Mouse (Mus musculus) neural tube, embryonic 11.5 days (tissue): ENCODE measurements around the gene Syce1. TPM values are rescaled to one million over a fixed set of nuclear protein-coding genes. Genes with fewer than 3 reads are reported as not detected.

ENCODE experiments used
- ATAC-seq: fragments of 200-750 bp; cut with Nextera tagmentation; 2 replicates; pipeline ENCODE4 v1.8.0; 2017; ENCODE audit warnings: moderate number of reproducible peaks, mild to moderate bottlenecking, moderate TSS enrichment, moderate library complexity; ENCODE audit not compliant: insufficient read depth, low FRiP score, low TSS enrichment
- DNase-seq: peaks from one replicate; pipeline ENCODE4 v3.0.0-alpha.2; 2015; ENCODE audit warnings: low spot score
- H3K27ac ChIP-seq: fragments of 300-500 bp; sonication (generic); 2 replicates; pipeline ENCODE4 v1.5.1; 2014; ENCODE audit warnings: low read depth, mild to moderate bottlenecking, low read length
- H3K27me3 ChIP-seq: fragments of 300-500 bp; sonication (generic); 2 replicates; pipeline ENCODE4 v1.6.1; 2014; ENCODE audit warnings: mild to moderate bottlenecking, low read length, mixed read lengths; ENCODE audit not compliant: control insufficient read depth, insufficient read depth
- H3K36me3 ChIP-seq: fragments of 300-500 bp; sonication (generic); 2 replicates; pipeline ENCODE4 v1.6.1; 2014; ENCODE audit warnings: mild to moderate bottlenecking, low read length, moderate library complexity, mixed read lengths; ENCODE audit not compliant: control insufficient read depth, insufficient read depth
- H3K4me1 ChIP-seq: fragments of 300-500 bp; sonication (generic); 2 replicates; pipeline ENCODE4 v1.6.1; 2014; ENCODE audit warnings: low read length, mixed read lengths; ENCODE audit not compliant: control insufficient read depth, insufficient read depth
- H3K4me2 ChIP-seq: fragments of 300-500 bp; sonication (generic); 2 replicates; pipeline ENCODE4 v1.6.1; 2014; ENCODE audit warnings: low read depth, mild to moderate bottlenecking, moderate library complexity
- H3K4me3 ChIP-seq: fragments of 300-500 bp; sonication (generic); 2 replicates; pipeline ENCODE4 v1.5.1; 2014; ENCODE audit warnings: low read depth, low read length
- H3K9ac ChIP-seq: fragments of 300-500 bp; sonication (generic); 2 replicates; pipeline ENCODE4 v1.6.1; 2014; ENCODE audit warnings: mild to moderate bottlenecking, low read length
- H3K9me3 ChIP-seq: fragments of 300-500 bp; sonication (generic); 2 replicates; pipeline ENCODE4 v1.6.1; 2016; ENCODE audit warnings: low read length; ENCODE audit not compliant: control insufficient read depth
- WGBS: fragments of 180-500 bp; shearing (Covaris S2); extraction: QIAGEN DNeasy Blood & Tissue Kit; methylation state at CpG from one replicate; pipeline ENCODE4 v1.1.7; 2014; 5-methylcytosine and 5-hydroxymethylcytosine counted together
- polyA plus RNA-seq: library from polyadenylated mRNA; unstranded; fragments of >200 nt; fragmentation: Nextera tagmentation; extraction: Ambion mirVana; gene quantifications from 2 replicates; pipeline ENCODE4 v1.2.1, GENCODE M21; 2014

Gene Syce1
- polyA plus RNA-seq, 1 experiment from 2014 or later = not detected

DNA sequence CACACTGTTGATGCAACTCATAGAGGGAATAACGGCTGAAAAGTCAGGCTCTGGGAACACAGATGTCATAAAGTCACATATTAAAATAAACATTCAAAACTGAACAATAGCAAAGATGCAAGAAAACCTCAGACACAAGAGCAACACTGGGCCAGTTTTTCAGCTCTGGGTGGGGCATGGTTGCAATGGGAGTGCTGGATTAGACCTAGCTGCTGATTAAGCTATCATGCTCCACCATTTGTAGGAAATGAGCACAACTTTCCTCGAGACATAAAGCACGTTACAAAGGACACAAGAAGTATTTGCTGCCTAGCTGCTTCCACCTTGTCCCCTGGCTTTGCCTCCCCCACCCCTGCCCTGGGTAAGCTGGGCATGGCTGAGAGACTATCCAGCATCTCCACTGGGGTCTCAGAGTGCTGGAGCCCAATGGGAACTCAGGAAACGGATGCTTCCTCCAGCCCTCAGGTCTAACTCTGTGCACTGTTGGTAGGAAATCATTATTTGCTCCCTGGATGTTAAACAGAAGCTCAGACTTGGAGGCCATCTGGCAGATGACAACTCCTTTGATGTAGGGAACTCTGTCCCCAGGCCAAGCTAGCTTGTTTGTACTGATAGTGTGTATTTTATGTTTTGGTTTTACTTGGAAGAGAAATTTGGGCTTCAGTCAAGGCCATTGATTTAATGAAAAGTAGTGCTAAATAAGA, 31.3 kb downstream of the Syce1 start:
- Histone ChIP-seq H3K4me1 (no peaks in the 10 kb centered on the region), H3K9ac (no peak overlapping the region), H3K4me3 (no peak overlapping the region), H3K4me2 (no peak overlapping the region), H3K36me3 (no peaks in the 10 kb centered on the region), H3K27me3 (no peaks in the 10 kb centered on the region), H3K9me3 (no peaks in the 10 kb centered on the region), H3K27ac (no peak overlapping the region)
- no peak for ATAC-seq
- DNase-seq = no peak
- 77% methylated on average over 4 of the region's 4 CpGs for WGBS

DNA sequence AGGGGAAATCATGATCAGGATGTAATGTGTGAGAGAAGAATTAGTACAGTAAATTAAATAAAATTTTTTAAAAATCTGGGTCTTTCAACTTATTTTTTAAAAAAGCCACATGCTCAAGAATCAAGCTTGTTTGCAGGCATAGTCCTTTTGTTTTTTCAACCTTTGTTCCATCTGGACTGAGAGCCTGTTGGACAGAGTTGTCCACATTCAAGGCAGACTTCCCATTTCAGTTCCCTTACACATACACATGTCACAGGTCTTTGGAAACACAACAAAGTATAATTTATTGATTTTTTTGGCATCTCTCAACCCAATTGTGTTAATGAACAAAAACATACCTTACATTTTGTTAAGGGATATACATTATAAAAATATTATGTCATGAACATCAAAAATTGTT, 33.1 kb downstream of the Syce1 start:
- DNase-seq = no peak
- H3K36me3 ChIP-seq = no peaks in the 10 kb centered on the region
- ATAC-seq = no peak
- no peaks in the 10 kb centered on the region for H3K27me3 ChIP-seq
- no peak overlapping the region for H3K4me2 ChIP-seq
- no peak overlapping the region for H3K27ac ChIP-seq
- H3K4me1 ChIP-seq = no peaks in the 10 kb centered on the region
- H3K9me3 ChIP-seq = no peaks in the 10 kb centered on the region
- no peak overlapping the region for H3K9ac ChIP-seq
- H3K4me3 ChIP-seq = no peak overlapping the region

DNA sequence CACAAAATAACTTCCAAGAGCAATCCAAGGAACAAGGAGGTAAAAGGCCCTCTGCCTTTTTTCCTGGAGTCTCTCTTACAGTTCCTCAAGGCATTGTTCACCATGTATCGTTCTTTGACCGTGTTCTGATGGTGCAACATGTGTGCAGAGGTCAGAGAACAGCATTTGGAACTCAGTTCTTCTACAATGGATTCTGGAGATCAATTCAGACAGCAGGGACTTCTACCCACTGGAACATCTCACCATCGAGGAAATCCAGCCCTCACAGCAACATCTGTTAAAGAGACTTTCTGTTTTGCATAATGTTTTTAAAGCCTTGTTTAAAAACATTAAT, 38.9 kb downstream of the Syce1 start:
- WGBS = 76% methylated on average over 3 of the region's 3 CpGs
- DNase-seq = no peak
- H3K4me3 ChIP-seq = no peak overlapping the region
- no peak overlapping the region for H3K27ac ChIP-seq
- no peaks in the 10 kb centered on the region for H3K4me1 ChIP-seq
- H3K4me2 ChIP-seq = no peak overlapping the region
- no peaks in the 10 kb centered on the region for H3K27me3 ChIP-seq
- ATAC-seq = no peak
- no peak overlapping the region for H3K9ac ChIP-seq
- H3K36me3 ChIP-seq = no peaks in the 10 kb centered on the region
- no peaks in the 10 kb centered on the region for H3K9me3 ChIP-seq

DNA sequence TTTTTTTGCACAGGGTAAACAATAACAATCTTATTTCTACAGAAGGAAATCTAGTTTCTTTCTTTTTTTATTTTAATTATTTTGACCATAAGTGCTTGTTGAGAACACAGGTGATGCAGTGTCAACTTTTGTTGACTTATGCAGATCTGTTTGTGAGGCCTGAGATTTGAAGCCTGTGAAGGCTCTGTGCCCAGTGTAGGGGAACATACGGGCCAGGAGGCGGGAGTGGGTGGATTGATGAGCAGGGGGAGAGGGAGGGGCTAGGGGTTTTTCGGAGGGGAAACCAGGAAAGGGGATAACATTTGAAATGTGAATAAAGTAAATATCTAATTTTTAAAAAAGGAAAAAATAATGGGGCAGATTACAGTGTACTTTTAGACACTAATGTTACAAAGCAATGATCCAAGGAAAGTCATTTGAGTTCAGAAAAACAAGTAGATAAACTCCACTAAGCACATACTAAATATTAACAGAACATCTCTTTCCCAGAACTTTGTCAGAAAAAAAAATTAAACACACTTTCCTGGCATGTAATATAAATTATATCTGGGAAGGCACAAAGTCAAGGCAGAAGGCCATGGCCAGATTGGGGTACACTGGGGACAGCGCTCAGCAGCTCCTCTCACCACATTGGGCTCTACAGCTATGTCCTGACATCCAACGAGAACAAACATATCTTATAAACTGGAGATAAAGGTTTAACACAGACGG, 39.4 kb downstream of the Syce1 start:
- Histone ChIP-seq H3K9me3 (no peaks in the 10 kb centered on the region), H3K9ac (no peak overlapping the region), H3K4me2 (no peak overlapping the region), H3K4me3 (no peak overlapping the region), H3K4me1 (no peaks in the 10 kb centered on the region), H3K36me3 (no peaks in the 10 kb centered on the region), H3K27ac (no peak overlapping the region), H3K27me3 (no peaks in the 10 kb centered on the region)
- no peak for DNase-seq
- WGBS = 84% methylated on average over 6 of the region's 6 CpGs
- no peak for ATAC-seq

DNA sequence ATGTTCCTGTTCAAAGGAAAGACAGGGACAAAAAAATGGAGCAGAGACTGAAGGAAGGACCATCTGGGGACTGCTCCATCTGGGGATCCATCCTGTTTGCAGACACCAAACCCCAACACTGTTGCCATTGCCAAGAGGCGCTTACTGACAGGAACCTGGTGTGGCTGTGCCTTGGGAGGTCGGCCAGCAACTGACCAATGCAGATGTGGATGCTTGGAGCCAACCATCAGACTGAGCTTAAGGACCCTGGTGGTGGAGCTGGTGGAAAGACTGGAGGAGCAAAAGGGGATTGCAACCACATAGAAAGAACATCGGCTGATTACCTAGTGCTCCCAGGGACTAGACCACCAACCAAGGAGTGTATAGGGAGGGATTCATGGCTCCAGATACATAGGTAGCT, 40.2 kb downstream of the Syce1 start:
- H3K27me3 ChIP-seq = no peaks in the 10 kb centered on the region
- ATAC-seq = no peak
- WGBS = 89% methylated on average over 3 of the region's 3 CpGs
- no peak overlapping the region for H3K27ac ChIP-seq
- H3K9ac ChIP-seq = no peak overlapping the region
- no peak overlapping the region for H3K4me3 ChIP-seq
- DNase-seq = no peak
- H3K4me2 ChIP-seq = no peak overlapping the region
- H3K36me3 ChIP-seq = no peaks in the 10 kb centered on the region
- no peaks in the 10 kb centered on the region for H3K9me3 ChIP-seq
- H3K4me1 ChIP-seq = no peaks in the 10 kb centered on the region

DNA sequence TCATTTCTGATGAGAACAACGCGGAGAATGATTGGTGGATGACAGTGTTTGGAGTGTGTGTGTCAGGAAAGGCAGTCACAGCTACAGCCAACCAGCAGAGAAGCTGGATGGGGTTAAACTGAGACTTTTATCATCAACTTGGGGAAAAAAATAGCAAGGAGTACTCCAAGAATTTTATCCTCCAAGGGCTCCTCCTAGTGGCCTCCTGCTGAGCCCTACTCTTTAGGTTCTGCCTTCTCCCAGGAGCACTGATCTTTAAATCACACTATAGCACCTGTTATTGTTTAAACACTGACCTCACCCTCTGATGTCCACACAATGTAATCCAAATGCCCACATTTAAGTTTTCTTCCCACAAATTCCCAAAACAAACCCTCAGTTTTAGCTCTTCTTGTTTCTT, 54.5 kb downstream of the Syce1 start:
- no peak overlapping the region for H3K4me3 ChIP-seq
- WGBS = 73% methylated on average over 2 of the region's 2 CpGs
- no peak overlapping the region for H3K27ac ChIP-seq
- H3K27me3 ChIP-seq = no peaks in the 10 kb centered on the region
- DNase-seq (no peak), ATAC-seq (no peak)
- no peaks in the 10 kb centered on the region for H3K4me1 ChIP-seq
- no peak overlapping the region for H3K4me2 ChIP-seq
- no peak overlapping the region for H3K9ac ChIP-seq
- H3K9me3 ChIP-seq = no peaks in the 10 kb centered on the region
- no peaks in the 10 kb centered on the region for H3K36me3 ChIP-seq

Other genes starting within 250 kb of the Syce1 start
- gene Olfr538, start 220.0 kb downstream of the Syce1 start, polyA plus RNA-seq = not detected in 2 replicates
- gene Olfr46, start 186.6 kb downstream of the Syce1 start, polyA plus RNA-seq = not detected in 2 replicates
- gene Olfr61, start 158.9 kb downstream of the Syce1 start, polyA plus RNA-seq = not detected in 2 replicates
- gene Olfr53, start 141.4 kb downstream of the Syce1 start, polyA plus RNA-seq = not detected in 2 replicates
- gene Olfr539, start 127.9 kb downstream of the Syce1 start, polyA plus RNA-seq = not detected in 2 replicates
- not detected in 2 replicates for gene Olfr45, start 105.9 kb downstream of the Syce1 start, polyA plus RNA-seq
- gene Olfr541, start 90.6 kb downstream of the Syce1 start, polyA plus RNA-seq = not detected in 2 replicates
- not detected in 2 replicates for gene Cyp2e1, start 24.1 kb downstream of the Syce1 start, polyA plus RNA-seq
- 6.5 and 7.7 TPM in 2 replicates for gene Zfp941, start 34.3 kb upstream of the Syce1 start, polyA plus RNA-seq
- 0.34 TPM in 1 of 2 replicates, not detected in the other for gene Urah, start 47.2 kb upstream of the Syce1 start, polyA plus RNA-seq
- not detected in 2 replicates for gene Scgb1c1, start 57.7 kb upstream of the Syce1 start, polyA plus RNA-seq
- gene Odf3, start 60.0 kb upstream of the Syce1 start, polyA plus RNA-seq = not detected in 2 replicates
- not detected in 2 replicates for gene Gm45785, start 68.5 kb upstream of the Syce1 start, polyA plus RNA-seq
- 73.3 and 82.2 TPM in 2 replicates for gene Ric8a, start 69.1 kb upstream of the Syce1 start, polyA plus RNA-seq
- 27.4 and 31.1 TPM in 2 replicates for gene Bet1l, start 69.7 kb upstream of the Syce1 start, polyA plus RNA-seq
- 158 and 199 TPM in 2 replicates for gene Psmd13, start 94.1 kb upstream of the Syce1 start, polyA plus RNA-seq
- gene Sirt3, start 94.5 kb upstream of the Syce1 start, polyA plus RNA-seq = 22.4 and 26.0 TPM in 2 replicates
- 0.81 and 4.2 TPM in 2 replicates for gene Cox8b, start 112.6 kb upstream of the Syce1 start, polyA plus RNA-seq
- gene Nlrp6, start 133.1 kb upstream of the Syce1 start, polyA plus RNA-seq = 0.15 and 0.20 TPM in 2 replicates
- 13.3 and 15.8 TPM in 2 replicates for gene Pgghg, start 153.5 kb upstream of the Syce1 start, polyA plus RNA-seq
- 1.2 and 1.4 TPM in 2 replicates for gene Ifitm5, start 162.4 kb upstream of the Syce1 start, polyA plus RNA-seq
- gene Gm45717, start 168.1 kb upstream of the Syce1 start, polyA plus RNA-seq = 0.69 TPM in 1 of 2 replicates, not detected in the other
- 383 and 395 TPM in 2 replicates for gene Ifitm2, start 168.1 kb upstream of the Syce1 start, polyA plus RNA-seq
- 8.3 and 12.5 TPM in 2 replicates for gene Ifitm1, start 179.4 kb upstream of the Syce1 start, polyA plus RNA-seq
- gene Ifitm3, start 222.9 kb upstream of the Syce1 start, polyA plus RNA-seq = 20.1 and 21.0 TPM in 2 replicates
- not detected in 2 replicates for gene Ifitm6, start 230.1 kb upstream of the Syce1 start, polyA plus RNA-seq
- not detected in 2 replicates for gene Gm17387, start 241.3 kb upstream of the Syce1 start, polyA plus RNA-seq